Mouse (Mus musculus): ENCODE data around the gene Olfr1368. TPM values are rescaled to one million over a fixed set of nuclear protein-coding genes. Genes with fewer than 3 reads are reported as not detected.

The Olfr1368 gene
- polyA plus RNA-seq (2014; fragmentation: Illumina TruSeq; extraction: RNeasy Lipid Tissue Mini Kit (QIAGEN cat#74804); ENCODE audit: low read depth, low replicate concordance): not detected

DNA sequence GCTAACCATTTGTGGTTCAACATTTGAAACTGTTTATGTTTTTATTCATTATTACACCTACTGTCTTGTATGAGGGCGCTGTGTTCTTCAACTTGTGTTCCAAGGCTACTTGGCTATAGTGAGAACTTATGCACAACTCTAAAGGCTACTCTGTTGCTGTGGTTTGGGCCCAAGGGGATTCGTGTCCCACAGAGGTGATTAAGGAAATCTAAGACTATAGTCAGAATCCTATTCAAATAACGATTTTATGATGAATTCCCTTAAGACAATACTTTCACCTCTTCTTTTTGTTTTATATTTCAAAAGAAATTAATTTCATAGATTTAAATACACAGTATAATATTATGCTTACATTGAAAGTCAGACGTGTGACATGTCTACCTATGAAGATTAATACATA lies at the start of gene Olfr1368:
Gene Olfr1368 (minus strand): TSS at position 101 of the 400 bp plus-strand sequence.

GRCm38 (mm10) chr13:21179367-21179723 lies 33.7 kb upstream of the Olfr1368 start, which contains the start of gene Trim27:
Trim27 (plus strand) TSS chr13:21179445.

DNA sequence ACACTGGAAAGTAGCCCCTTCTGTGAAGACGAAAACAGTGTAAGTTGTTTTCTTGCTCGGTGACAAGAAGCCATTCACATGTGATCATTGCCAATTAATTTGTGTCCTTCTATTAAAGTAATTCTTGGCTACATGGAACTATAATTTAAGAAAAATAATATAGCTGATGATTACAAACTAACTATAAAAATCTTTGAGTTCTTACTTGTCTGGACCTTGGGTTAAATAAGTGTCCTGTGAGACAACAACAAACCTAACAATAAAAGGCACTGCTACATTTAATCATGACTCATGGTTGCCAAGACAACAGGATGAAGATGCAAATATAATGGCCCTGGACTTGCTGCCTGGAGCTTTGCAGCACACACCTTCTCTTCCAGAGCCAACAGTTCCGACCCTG lies 16.3 kb downstream of the Olfr1368 start, which contains the start of gene Olfr263:
Gene Olfr263 (plus strand): TSS at position 301 of the 400 bp plus-strand sequence.

DNA sequence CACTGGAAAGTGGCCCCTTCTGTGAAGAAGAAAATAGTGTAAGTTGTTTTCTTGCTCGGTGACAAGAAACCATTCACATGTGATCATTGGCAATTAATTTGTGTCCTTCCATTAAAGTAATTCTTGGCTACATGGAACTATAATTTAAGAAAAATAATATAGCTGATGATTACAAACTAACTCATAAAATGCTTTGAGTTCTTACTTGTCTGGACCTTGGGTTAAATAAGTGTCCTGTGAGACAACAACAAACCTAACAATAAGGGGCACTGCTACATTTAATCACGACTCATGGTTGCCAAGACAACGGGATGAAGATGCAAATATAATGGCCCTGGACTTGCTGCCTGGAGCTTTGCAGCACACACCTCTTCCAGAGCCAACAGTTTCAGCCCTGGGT lies 34.5 kb downstream of the Olfr1368 start, which contains the start of gene Olfr1369-ps1:
Gene Olfr1369-ps1 (plus strand): TSS at position 301 of the 400 bp plus-strand sequence.

Other genes with a start within 250 kb of the Olfr1368 start
- not detected for gene Olfr1370, start 70.9 kb downstream of the Olfr1368 start, polyA plus RNA-seq (2014; fragmentation: Illumina TruSeq; extraction: RNeasy Lipid Tissue Mini Kit (QIAGEN cat#74804); ENCODE audit: low read depth, low replicate concordance)
- gene Olfr1369-ps1, start 34.4 kb downstream of the Olfr1368 start, polyA plus RNA-seq (2014; fragmentation: Illumina TruSeq; extraction: RNeasy Lipid Tissue Mini Kit (QIAGEN cat#74804); ENCODE audit: low read depth, low replicate concordance): not detected
- not detected for gene Olfr263, start 16.2 kb downstream of the Olfr1368 start, polyA plus RNA-seq (2014; fragmentation: Illumina TruSeq; extraction: RNeasy Lipid Tissue Mini Kit (QIAGEN cat#74804); ENCODE audit: low read depth, low replicate concordance)
- gene Trim27, start 33.6 kb upstream of the Olfr1368 start, polyA plus RNA-seq (2014; fragmentation: Illumina TruSeq; extraction: RNeasy Lipid Tissue Mini Kit (QIAGEN cat#74804); ENCODE audit: low read depth, low replicate concordance): 21.5 TPM
- not detected for gene Gpx5, start 146.9 kb upstream of the Olfr1368 start, polyA plus RNA-seq (2014; fragmentation: Illumina TruSeq; extraction: RNeasy Lipid Tissue Mini Kit (QIAGEN cat#74804); ENCODE audit: low read depth, low replicate concordance)
- 104 TPM for gene Gpx6, start 166.3 kb upstream of the Olfr1368 start, polyA plus RNA-seq (2014; fragmentation: Illumina TruSeq; extraction: RNeasy Lipid Tissue Mini Kit (QIAGEN cat#74804); ENCODE audit: low read depth, low replicate concordance)
- not detected for gene Olfr1367, start 201.0 kb upstream of the Olfr1368 start, polyA plus RNA-seq (2014; fragmentation: Illumina TruSeq; extraction: RNeasy Lipid Tissue Mini Kit (QIAGEN cat#74804); ENCODE audit: low read depth, low replicate concordance)
- 9.8 TPM for gene Zscan12, start 217.0 kb upstream of the Olfr1368 start, polyA plus RNA-seq (2014; fragmentation: Illumina TruSeq; extraction: RNeasy Lipid Tissue Mini Kit (QIAGEN cat#74804); ENCODE audit: low read depth, low replicate concordance)

Data from kidney, adult 10 weeks (tissue).